Mouse (Mus musculus): ENCODE data around the gene Plb1.

GRCm38 (mm10) chr5:32182885-32183629, 49.5 kb upstream of the Plb1 start:
- TF ChIP-seq CTCF (IDR thresholded peaks at IDR 0.05; ENCODE audit: low read depth, low read length) (no peak), POLR2A (IDR thresholded peaks at IDR 0.05; ENCODE audit: extremely low read depth, insufficient read depth, low read length) (no peak)

All from liver, adult 2 months (tissue).